Comparison of ENCODE assay signal across 12 mouse cellular contexts in the genomic region with DNA sequence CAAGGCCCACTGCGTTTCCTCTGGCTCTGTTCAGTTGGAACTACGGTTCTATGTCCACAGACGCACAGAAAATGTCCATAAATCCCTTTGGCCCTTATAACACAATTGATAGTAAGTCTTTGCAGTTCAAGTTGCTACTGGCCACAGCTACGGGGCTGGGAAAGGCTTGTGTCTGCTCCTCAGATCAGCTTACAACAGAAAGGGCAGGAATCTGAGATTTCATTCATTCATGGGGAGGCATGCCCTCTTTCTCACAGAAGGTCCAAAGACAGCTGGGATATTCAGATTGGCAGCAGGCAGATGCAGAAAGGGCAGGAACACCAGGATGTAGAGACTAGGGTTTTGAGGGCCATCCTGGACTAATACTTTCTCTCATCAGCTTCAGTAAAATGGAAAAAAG. TPM values are rescaled to one million over a fixed set of nuclear protein-coding genes. Genes with fewer than 3 reads are reported as not detected.
DNase-seq lines count a peak whose midpoint lies in the region; ATAC-seq and TF ChIP-seq lines count a peak whose summit lies in the region.
"Had no signal": no experiment of that assay in that cellular context is flagged by ENCODE, and none has a peak within 500 bp of the region (broad histone marks: within the 10 kb centered on the region; RNA-seq: fewer than 3 reads in every experiment).

No protein-coding gene starts in this region.

- TF ChIP-seq EP300 in heart, adult 2 months (IDR thresholded peaks at IDR 0.05; ENCODE audit: insufficient read depth, low read depth, low read length), result no peak

- TF ChIP-seq CTCF in forebrain, postnatal 0 days (IDR thresholded peaks at IDR 0.05; ENCODE audit: low read depth), result no peak
- TF ChIP-seq CTCF in heart, adult 2 months (IDR thresholded peaks at IDR 0.05), result no peak

- ATAC-seq in forebrain, postnatal 0 days, result no peak
- no peak for ATAC-seq in embryonic facial prominence, embryonic 12.5 days (ENCODE audit: insufficient number of reproducible peaks, insufficient read depth, low FRiP score, low TSS enrichment)
- no peak for ATAC-seq in midbrain, embryonic 15.5 days (replicated peaks)
- no peak for ATAC-seq in heart, embryonic 12.5 days (ENCODE audit: insufficient number of reproducible peaks, low FRiP score)
- ATAC-seq: activated CD4-positive, CD25-positive, alpha-beta regulatory T cell, adult 4 months had no signal

- H3K79me2 ChIP-seq in heart, adult 2 months (replicated peaks; ENCODE audit: control insufficient read depth, insufficient read depth, low read length), result no peaks in the 10 kb centered on the region

- H3K4me2 ChIP-seq in forebrain, postnatal 0 days (ENCODE audit: low read depth), result no peak overlapping the region
- H3K4me2 ChIP-seq in embryonic facial prominence, embryonic 12.5 days (replicated peaks), result no peak overlapping the region
- H3K4me2 ChIP-seq in midbrain, embryonic 15.5 days, result no peak overlapping the region
- H3K4me2 ChIP-seq in heart, embryonic 12.5 days, result no peak overlapping the region

- H3K9ac ChIP-seq in forebrain, postnatal 0 days, result no peak overlapping the region
- no peak overlapping the region for H3K9ac ChIP-seq in embryonic facial prominence, embryonic 12.5 days
- H3K9ac ChIP-seq in midbrain, embryonic 15.5 days, result no peak overlapping the region
- no peak overlapping the region for H3K9ac ChIP-seq in heart, adult 2 months (ENCODE audit: low read depth, low read length)
- no peak overlapping the region for H3K9ac ChIP-seq in heart, embryonic 12.5 days

- TF ChIP-seq POLR2A in heart, adult 2 months (IDR thresholded peaks at IDR 0.05; ENCODE audit: insufficient read depth, low read depth, low read length), result no peak

- WGBS in forebrain, embryonic 10.5 days, result 42% methylated on average over 4 of the region's 4 CpGs
- 34% methylated on average over 4 of the region's 4 CpGs for WGBS in forebrain, postnatal 0 days
- whole genome bisulfite sequencing in embryonic facial prominence, embryonic 12.5 days, result 21% methylated on average over 4 of the region's 4 CpGs
- 59% methylated on average over 4 of the region's 4 CpGs for WGBS in limb, embryonic 10.5 days
- 32% methylated on average over 4 of the region's 4 CpGs for WGBS in midbrain, embryonic 15.5 days
- 88% methylated on average over 4 of the region's 4 CpGs for WGBS in heart, adult 2 months
- 77% methylated on average over 4 of the region's 4 CpGs for WGBS in heart, embryonic 12.5 days

- H3K9me3 ChIP-seq in forebrain, embryonic 10.5 days, result peaks cover 3% of the 10 kb centered on the region; the same call in 1 of the 2 replicates
- no peaks in the 10 kb centered on the region for H3K9me3 ChIP-seq in forebrain, postnatal 0 days (ENCODE audit: low read length)
- no peaks in the 10 kb centered on the region for H3K9me3 ChIP-seq in embryonic facial prominence, embryonic 12.5 days
- no peaks in the 10 kb centered on the region for H3K9me3 ChIP-seq in limb, embryonic 10.5 days (replicated peaks)
- no peaks in the 10 kb centered on the region for H3K9me3 ChIP-seq in midbrain, embryonic 15.5 days
- H3K9me3 ChIP-seq in heart, embryonic 12.5 days (replicated peaks), result 0 out of 2 replicates have a peak, but pooled peaks cover 3% of the 10 kb centered on the region

- intact Hi-C loops in gastrocnemius, postnatal 36 days (cut with DNase I), result no loop called here
- intact Hi-C loops in heart, adult 2 months (cut with DNase I), result no loop called here

- no peaks in the 10 kb centered on the region for H3K36me3 ChIP-seq in forebrain, embryonic 10.5 days (replicated peaks)
- H3K36me3 ChIP-seq in forebrain, postnatal 0 days (ENCODE audit: insufficient read depth), result no peaks in the 10 kb centered on the region
- H3K36me3 ChIP-seq in embryonic facial prominence, embryonic 12.5 days, result no peaks in the 10 kb centered on the region
- H3K36me3 ChIP-seq in limb, embryonic 10.5 days, result no peaks in the 10 kb centered on the region
- H3K36me3 ChIP-seq in midbrain, embryonic 15.5 days (replicated peaks), result no peaks in the 10 kb centered on the region
- H3K36me3 ChIP-seq in heart, adult 2 months (ENCODE audit: control insufficient read depth, insufficient read depth, low read length), result no peaks in the 10 kb centered on the region
- H3K36me3 ChIP-seq in heart, embryonic 12.5 days, result no peaks in the 10 kb centered on the region
- H3K36me3 ChIP-seq: G1E had no signal

- DNase-seq in forebrain, embryonic 10.5 days (ENCODE audit: extremely low spot score, low spot score), result no peak
- DNase-seq in forebrain, postnatal 0 days, result no peak
- DNase-seq in limb, embryonic 10.5 days (ENCODE audit: low spot score), result no peak
- no peak for DNase-seq in gastrocnemius, postnatal 36 days
- no peak for DNase-seq in heart, adult 2 months
- DNase-seq: lung, postnatal 36 days; thymus, postnatal 36 days had no signal

- 0 out of 2 replicates have a peak, but pooled peaks cover 9% of the 10 kb centered on the region for H3K27me3 ChIP-seq in forebrain, embryonic 10.5 days (ENCODE audit: poor library complexity, severe bottlenecking)
- H3K27me3 ChIP-seq in forebrain, postnatal 0 days (ENCODE audit: insufficient read depth, low read length), result no peaks in the 10 kb centered on the region
- no peaks in the 10 kb centered on the region for H3K27me3 ChIP-seq in embryonic facial prominence, embryonic 12.5 days
- no peaks in the 10 kb centered on the region for H3K27me3 ChIP-seq in limb, embryonic 10.5 days (ENCODE audit: low read depth, poor library complexity, severe bottlenecking)
- H3K27me3 ChIP-seq in midbrain, embryonic 15.5 days (replicated peaks), result no peaks in the 10 kb centered on the region
- no peaks in the 10 kb centered on the region for H3K27me3 ChIP-seq in heart, adult 2 months (ENCODE audit: control insufficient read depth, insufficient read depth, low read length)
- no peaks in the 10 kb centered on the region for H3K27me3 ChIP-seq in heart, embryonic 12.5 days (replicated peaks)

- H3K4me1 ChIP-seq in forebrain, embryonic 10.5 days, result peaks cover 40% of the 10 kb centered on the region
- H3K4me1 ChIP-seq in forebrain, postnatal 0 days (ENCODE audit: insufficient read depth), result no peaks in the 10 kb centered on the region
- H3K4me1 ChIP-seq in embryonic facial prominence, embryonic 12.5 days, result peaks cover 12% of the 10 kb centered on the region
- peaks cover 40% of the 10 kb centered on the region for H3K4me1 ChIP-seq in limb, embryonic 10.5 days
- peaks cover 7% of the 10 kb centered on the region for H3K4me1 ChIP-seq in midbrain, embryonic 15.5 days
- H3K4me1 ChIP-seq in heart, adult 2 months (ENCODE audit: control insufficient read depth, insufficient read depth, low read length), result peaks cover 2% of the 10 kb centered on the region; the same call in 1 of the 2 replicates
- H3K4me1 ChIP-seq in heart, embryonic 12.5 days (replicated peaks), result 0 out of 2 replicates have a peak, but pooled peaks cover under 1% of the 10 kb centered on the region

- peak overlapping the region; percentile 77 for H3K27ac ChIP-seq in forebrain, embryonic 10.5 days
- no peak overlapping the region for H3K27ac ChIP-seq in forebrain, postnatal 0 days (ENCODE audit: low read depth, low read length)
- peak overlapping the region; percentile 67 for H3K27ac ChIP-seq in embryonic facial prominence, embryonic 12.5 days
- peak overlapping the region; percentile 79 for H3K27ac ChIP-seq in limb, embryonic 10.5 days
- H3K27ac ChIP-seq in midbrain, embryonic 15.5 days, result peak overlapping the region; percentile 36
- H3K27ac ChIP-seq in heart, adult 2 months, result no peak overlapping the region
- no peak overlapping the region for H3K27ac ChIP-seq in heart, embryonic 12.5 days (ENCODE audit: poor library complexity, severe bottlenecking)

- H3K4me3 ChIP-seq in forebrain, embryonic 10.5 days, result no peak overlapping the region
- H3K4me3 ChIP-seq in forebrain, postnatal 0 days (ENCODE audit: low read depth, low read length), result no peak overlapping the region
- no peak overlapping the region for H3K4me3 ChIP-seq in embryonic facial prominence, embryonic 12.5 days
- no peak overlapping the region for H3K4me3 ChIP-seq in limb, embryonic 10.5 days
- H3K4me3 ChIP-seq in midbrain, embryonic 15.5 days, result no peak overlapping the region
- H3K4me3 ChIP-seq in heart, adult 2 months, result no peak overlapping the region
- no peak overlapping the region for H3K4me3 ChIP-seq in heart, embryonic 12.5 days

RNA-seq across cellular contexts. Expression of gene Fzd7, which starts 43.9 kb away (rescaled TPM):
- polyA plus RNA-seq in forebrain, embryonic 10.5 days (2016; fragmentation: Nextera tagmentation; extraction: Ambion mirVana), result 9.4 and 9.6 TPM in 2 replicates
- 8.6 and 13.9 TPM in 2 replicates for total RNA-seq in forebrain, postnatal 0 days (2014; rRNA removed)
- 1.5 and 1.9 TPM in 2 replicates for polyA plus RNA-seq in forebrain, postnatal 0 days (2015; fragmentation: Nextera tagmentation; extraction: Ambion mirVana)
- polyA plus RNA-seq in embryonic facial prominence, embryonic 12.5 days (2016; fragmentation: Nextera tagmentation; extraction: Ambion mirVana), result 26.3 and 28.5 TPM in 2 replicates
- 13.2 and 13.5 TPM in 2 replicates for polyA plus RNA-seq in limb, embryonic 10.5 days (2016; fragmentation: Nextera tagmentation; extraction: Ambion mirVana)
- polyA plus RNA-seq in midbrain, embryonic 15.5 days (2015; fragmentation: Nextera tagmentation; extraction: Ambion mirVana), result 3.0 and 3.3 TPM in 2 replicates
- 10 to 100 TPM; 27.9 to 41.0 TPM for total RNA-seq in gastrocnemius, postnatal 36 days (2021)
- total RNA-seq in heart, adult 2 months (2021), result 1 to 10 TPM; 5.3 to 7.0 TPM
- polyA plus RNA-seq in heart, adult 2 months (2012; rRNA removed), result 5.8 TPM in 2 replicates
- 5.5 and 6.2 TPM in 2 replicates for polyA plus RNA-seq in heart, embryonic 12.5 days (2016; fragmentation: Nextera tagmentation; extraction: Ambion mirVana)
- polyA plus RNA-seq: activated CD4-positive, CD25-positive, alpha-beta regulatory T cell, adult 4 months had no signal

Comparison
In these comparisons a context has a peak if more than half of its experiments do, and no peak if none do; other contexts are left out.
1. H3K27ac ChIP-seq: peak in forebrain, embryonic 10.5 days (single experiment), embryonic facial prominence, embryonic 12.5 days (single experiment), limb, embryonic 10.5 days (single experiment) and midbrain, embryonic 15.5 days (single experiment); none in forebrain, postnatal 0 days (single experiment), heart, adult 2 months (single experiment) and heart, embryonic 12.5 days (single experiment).